Mouse (Mus musculus) testis, postnatal 14 days (tissue): ENCODE data around the gene Hoxd9.

Experiments used
- DNase-seq: peaks from one replicate; pipeline ENCODE4 v3.0.0; 2021; ENCODE audit warnings: low spot score

The Hoxd9 gene

GRCm38 (mm10) chr2:74713239-74714150 lies 16.0 kb downstream of the Hoxd9 start:
- DNase-seq: no peak

GRCm38 (mm10) chr2:74714156-74714789 lies 16.7 kb downstream of the Hoxd9 start:
- no peak for DNase-seq

GRCm38 (mm10) chr2:74714881-74715280 lies 17.4 kb downstream of the Hoxd9 start:
- no peak for DNase-seq

GRCm38 (mm10) chr2:74715504-74716241 lies 18.1 kb downstream of the Hoxd9 start:
- DNase-seq: peak; percentile 84

- DNase-seq: no peak
Observed at GRCm38 (mm10) chr2:74720384-74720783, 22.9 kb downstream of the Hoxd9 start.

- DNase-seq: no peak
Observed at GRCm38 (mm10) chr2:74720955-74721491, 23.5 kb downstream of the Hoxd9 start.

GRCm38 (mm10) chr2:74721882-74722281 lies 24.4 kb downstream of the Hoxd9 start:
- DNase-seq: no peak

- DNase-seq: no peak
Observed at GRCm38 (mm10) chr2:74722949-74723348, 25.4 kb downstream of the Hoxd9 start.

GRCm38 (mm10) chr2:74724244-74725015 lies 26.9 kb downstream of the Hoxd9 start:
- DNase-seq: no peak

- DNase-seq: no peak
Observed at GRCm38 (mm10) chr2:74725171-74725570, 27.6 kb downstream of the Hoxd9 start.

GRCm38 (mm10) chr2:74726551-74726950 lies 29.0 kb downstream of the Hoxd9 start, which contains the start of gene Gm28230:
Gm28230 (plus strand) TSS chr2:74726728.
- DNase-seq: no peak

- DNase-seq: no peak
Observed at GRCm38 (mm10) chr2:74726973-74727639, 29.6 kb downstream of the Hoxd9 start.

GRCm38 (mm10) chr2:74727640-74728302 lies 30.2 kb downstream of the Hoxd9 start:
- no peak for DNase-seq

- no peak for DNase-seq
Observed at GRCm38 (mm10) chr2:74728303-74728680, 30.8 kb downstream of the Hoxd9 start.

- no peak for DNase-seq
Observed at GRCm38 (mm10) chr2:74730331-74730730, 32.8 kb downstream of the Hoxd9 start.

- DNase-seq: no peak
Observed at GRCm38 (mm10) chr2:74731055-74731454, 33.5 kb downstream of the Hoxd9 start.

- DNase-seq: no peak
Observed at GRCm38 (mm10) chr2:74731799-74732512, 34.4 kb downstream of the Hoxd9 start.

- DNase-seq: no peak
Observed at GRCm38 (mm10) chr2:74732513-74733316, 35.2 kb downstream of the Hoxd9 start.

- DNase-seq: no peak
Observed at GRCm38 (mm10) chr2:74733317-74733661, 35.8 kb downstream of the Hoxd9 start.
